Mouse (Mus musculus): ENCODE results near the gene Gm20388. TPM values are rescaled to one million over a fixed set of nuclear protein-coding genes. Genes with fewer than 3 reads are reported as not detected.
"Not testable (repeated sequence)": the region's sequence is repeated elsewhere in the genome, so short reads cannot be mapped to it uniquely, and the experiment has no call there.

Gene Gm20388
- polyA plus RNA-seq, 1 experiment from 2014 or later: 7.4 TPM

DNA sequence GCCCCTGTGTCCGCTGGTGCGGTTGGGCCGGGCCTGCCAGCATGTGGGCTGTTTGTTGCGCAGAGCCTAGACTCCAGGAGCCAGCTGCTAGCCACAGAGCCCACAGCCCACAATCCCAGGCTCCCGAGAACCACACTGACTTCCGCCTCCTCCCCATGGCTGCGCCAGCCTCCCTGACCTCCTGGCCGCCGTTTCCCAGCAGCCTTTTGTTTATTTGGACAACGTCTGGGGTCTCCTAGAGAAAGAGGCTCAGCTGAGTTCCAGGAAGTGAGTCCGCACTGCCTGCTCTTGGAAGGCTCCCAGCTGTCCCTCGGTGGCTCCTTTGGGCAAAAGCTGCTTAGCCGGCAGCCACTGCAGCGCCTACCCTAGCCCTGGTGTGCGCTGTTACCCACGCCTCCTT is 1754.7 kb downstream of the Gm20388 start:
- H3K4me2 ChIP-seq (ENCODE audit: low read depth, low read length): peak overlapping the region; percentile 47
- 3% methylated on average over 16 of the region's 16 CpGs for WGBS
- ATAC-seq (ENCODE audit: insufficient read depth, low FRiP score): peak; percentile 80
- peak overlapping the region; percentile 71 for H3K9ac ChIP-seq (ENCODE audit: low read length)
- H3K4me3 ChIP-seq (replicated peaks; ENCODE audit: low read length): peak overlapping the region; percentile 18
- no peaks in the 10 kb centered on the region for H3K36me3 ChIP-seq (ENCODE audit: control insufficient read depth, insufficient read depth, low read length)
- H3K27me3 ChIP-seq (ENCODE audit: control insufficient read depth, insufficient read depth, low read length): no peaks in the 10 kb centered on the region
- H3K27ac ChIP-seq (ENCODE audit: low read length): peak overlapping the region; percentile 91
- peaks cover 31% of the 10 kb centered on the region for H3K4me1 ChIP-seq (ENCODE audit: control insufficient read depth, insufficient read depth, low read length)
- H3K9me3 ChIP-seq (replicated peaks; ENCODE audit: control insufficient read depth, low read length): no peaks in the 10 kb centered on the region

DNA sequence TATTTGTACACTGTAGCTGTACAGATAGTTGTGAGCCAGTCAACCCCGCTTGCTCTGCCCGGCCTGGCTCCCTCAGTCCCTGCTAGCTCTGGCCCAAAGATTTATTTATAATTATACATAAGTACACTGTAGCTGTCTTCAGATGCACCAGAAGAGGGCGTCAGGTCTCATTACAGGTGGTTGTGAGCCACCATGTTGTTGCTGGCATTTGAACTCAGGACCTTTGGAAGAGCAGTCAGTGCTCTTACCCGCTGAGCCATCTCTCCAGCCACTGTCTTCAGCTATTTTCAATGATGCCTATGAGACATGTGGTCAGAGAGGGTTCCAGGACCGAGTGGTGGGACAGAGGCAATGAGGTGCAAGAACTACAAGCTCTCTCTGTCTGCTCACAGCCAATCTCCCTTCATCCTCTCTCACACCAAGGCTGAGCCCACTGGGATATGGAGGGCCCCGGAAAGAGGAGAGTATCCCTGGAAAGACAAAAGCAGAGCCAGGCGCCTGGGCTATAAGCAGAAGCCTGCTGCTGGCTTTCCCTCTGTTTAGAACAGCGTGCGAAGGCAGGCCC is 1757.4 kb downstream of the Gm20388 start:
- ATAC-seq (ENCODE audit: insufficient read depth, low FRiP score): not testable (repeated sequence)
- WGBS: 61% methylated on average over 9 of the region's 9 CpGs

DNA sequence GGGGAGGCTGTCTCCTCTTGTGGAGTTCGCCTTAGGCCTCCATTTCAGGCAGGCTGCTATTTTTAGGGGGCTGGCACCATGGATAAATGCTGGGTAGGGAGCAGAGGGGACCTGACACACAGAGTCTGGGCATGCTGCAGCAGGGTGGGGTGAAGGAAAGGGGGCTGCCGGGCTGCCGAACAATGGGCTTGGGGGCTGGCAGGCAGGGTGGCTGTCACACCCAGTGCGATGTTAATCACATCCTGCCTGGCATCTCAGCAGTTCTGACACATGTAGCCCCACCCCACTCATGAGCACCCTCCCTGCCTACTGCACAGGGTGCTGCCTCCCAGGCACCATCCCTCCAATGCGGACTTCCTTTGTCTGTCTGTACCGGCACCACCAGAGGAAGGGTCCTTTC is 1757.9 kb downstream of the Gm20388 start:
- peaks cover 31% of the 10 kb centered on the region for H3K4me1 ChIP-seq (ENCODE audit: control insufficient read depth, insufficient read depth, low read length)
- H3K27me3 ChIP-seq (ENCODE audit: control insufficient read depth, insufficient read depth, low read length): no peaks in the 10 kb centered on the region
- H3K9me3 ChIP-seq (replicated peaks; ENCODE audit: control insufficient read depth, low read length): no peaks in the 10 kb centered on the region
- H3K4me2 ChIP-seq (ENCODE audit: low read depth, low read length): no peak overlapping the region
- peak overlapping the region; percentile 23; the same call in 1 of the 2 replicates for H3K9ac ChIP-seq (ENCODE audit: low read length)
- WGBS: 37% methylated on average over 6 of the region's 6 CpGs
- peak; percentile 42 for ATAC-seq (ENCODE audit: insufficient read depth, low FRiP score)
- no peak overlapping the region for H3K4me3 ChIP-seq (replicated peaks; ENCODE audit: low read length)
- H3K36me3 ChIP-seq (ENCODE audit: control insufficient read depth, insufficient read depth, low read length): no peaks in the 10 kb centered on the region
- H3K27ac ChIP-seq (ENCODE audit: low read length): peak overlapping the region; percentile 60

More for the DNA sequence above, 1757.4 kb downstream of the Gm20388 start:
- not testable (repeated sequence) for H3K27me3 ChIP-seq (ENCODE audit: control insufficient read depth, insufficient read depth, low read length); H3K36me3 ChIP-seq (ENCODE audit: control insufficient read depth, insufficient read depth, low read length); H3K4me3 ChIP-seq (replicated peaks; ENCODE audit: low read length); H3K4me2 ChIP-seq (ENCODE audit: low read depth, low read length); H3K9me3 ChIP-seq (replicated peaks; ENCODE audit: control insufficient read depth, low read length)
- Histone ChIP-seq H3K27ac (ENCODE audit: low read length) (peak overlapping the region; percentile 60; the same call in 1 of the 2 replicates), H3K4me1 (ENCODE audit: control insufficient read depth, insufficient read depth, low read length) (peaks cover 31% of the 10 kb centered on the region), H3K9ac (ENCODE audit: low read length) (0 out of 2 replicates have a peak overlapping the region, but pooled peaks have one; percentile 23)

DNA sequence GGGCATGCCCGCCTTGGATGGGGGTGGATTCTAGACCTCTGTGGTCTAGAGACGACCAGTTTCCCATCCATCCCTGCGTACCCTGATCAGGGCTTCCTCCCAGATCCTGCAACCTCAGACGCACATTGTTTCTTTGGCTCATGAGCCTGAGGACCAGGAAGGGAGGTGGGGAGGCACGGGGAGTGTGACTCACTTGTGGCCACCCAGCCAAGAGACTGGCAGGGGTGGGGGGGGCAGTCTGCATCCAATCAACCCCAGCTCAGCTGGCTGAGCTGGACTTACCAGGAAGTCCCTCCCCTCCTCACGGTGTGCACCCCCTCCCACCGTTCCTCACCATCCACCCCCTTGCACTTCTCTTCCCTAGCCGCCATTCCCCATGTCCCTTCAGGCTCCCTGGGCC is 1758.6 kb downstream of the Gm20388 start:
- peak; percentile 36; the same call in 1 of the 2 replicates for ATAC-seq (ENCODE audit: insufficient read depth, low FRiP score)
- Histone ChIP-seq H3K9ac (ENCODE audit: low read length) (peak overlapping the region; percentile 23), H3K27ac (ENCODE audit: low read length) (peak overlapping the region; percentile 60; the same call in 1 of the 2 replicates)

DNA sequence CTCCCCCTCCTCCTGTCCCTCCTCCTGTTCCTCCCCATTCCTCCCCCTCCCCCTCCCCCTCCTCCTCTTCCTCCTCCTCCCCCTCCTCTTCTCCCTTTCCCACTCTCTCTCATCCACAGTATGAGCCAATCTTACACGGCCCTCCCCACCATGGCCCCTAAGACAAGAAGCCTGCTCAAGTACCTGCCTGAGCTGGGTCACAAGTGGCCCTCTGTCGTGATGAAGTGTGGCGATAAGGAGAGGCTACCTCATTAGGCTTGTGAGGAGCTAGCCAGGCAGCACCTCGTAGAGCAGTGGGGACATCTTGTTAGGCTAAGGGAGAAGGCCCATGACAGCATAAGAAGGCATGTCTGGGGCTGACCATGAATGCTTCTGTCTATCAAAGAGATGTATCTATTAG is 1762.5 kb downstream of the Gm20388 start:
- Histone ChIP-seq H3K36me3 (ENCODE audit: control insufficient read depth, insufficient read depth, low read length) (no peaks in the 10 kb centered on the region), H3K4me3 (replicated peaks; ENCODE audit: low read length) (no peak overlapping the region), H3K9me3 (replicated peaks; ENCODE audit: control insufficient read depth, low read length) (no peaks in the 10 kb centered on the region), H3K9ac (ENCODE audit: low read length) (no peak overlapping the region), H3K27me3 (ENCODE audit: control insufficient read depth, insufficient read depth, low read length) (no peaks in the 10 kb centered on the region), H3K4me1 (ENCODE audit: control insufficient read depth, insufficient read depth, low read length) (peaks cover 14% of the 10 kb centered on the region), H3K27ac (ENCODE audit: low read length) (no peak overlapping the region), H3K4me2 (ENCODE audit: low read depth, low read length) (no peak overlapping the region)
- WGBS: 61% methylated on average over 4 of the region's 4 CpGs
- no peak for ATAC-seq (ENCODE audit: insufficient read depth, low FRiP score)

More for the DNA sequence above, 1758.6 kb downstream of the Gm20388 start:
- H3K4me2 ChIP-seq (ENCODE audit: low read depth, low read length): no peak overlapping the region
- H3K9me3 ChIP-seq (replicated peaks; ENCODE audit: control insufficient read depth, low read length): no peaks in the 10 kb centered on the region
- 20% methylated on average over 8 of the region's 8 CpGs for WGBS
- no peaks in the 10 kb centered on the region for H3K36me3 ChIP-seq (ENCODE audit: control insufficient read depth, insufficient read depth, low read length)
- H3K27me3 ChIP-seq (ENCODE audit: control insufficient read depth, insufficient read depth, low read length): no peaks in the 10 kb centered on the region
- peaks cover 31% of the 10 kb centered on the region for H3K4me1 ChIP-seq (ENCODE audit: control insufficient read depth, insufficient read depth, low read length)
- H3K4me3 ChIP-seq (replicated peaks; ENCODE audit: low read length): no peak overlapping the region

DNA sequence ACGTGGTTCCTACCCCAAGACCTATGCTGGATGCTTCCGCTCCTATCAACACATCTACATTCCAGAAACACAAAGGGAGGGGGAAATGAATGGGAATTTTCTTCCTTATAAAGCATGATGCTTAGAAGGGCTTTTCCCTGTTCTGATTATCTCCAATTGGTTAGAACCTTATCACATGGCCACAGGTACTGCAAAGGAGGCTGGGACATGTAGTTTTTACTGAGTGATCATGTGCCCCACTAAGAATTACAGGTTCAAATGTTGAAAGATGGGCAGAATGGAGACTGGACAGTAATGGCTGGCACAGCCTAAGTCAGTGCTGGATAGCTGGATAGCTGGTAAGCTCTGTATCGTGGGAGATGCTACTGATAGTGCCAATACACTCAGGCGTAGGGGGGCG is 1763.3 kb downstream of the Gm20388 start:
- H3K9ac ChIP-seq (ENCODE audit: low read length): no peak overlapping the region
- H3K9me3 ChIP-seq (replicated peaks; ENCODE audit: control insufficient read depth, low read length): no peaks in the 10 kb centered on the region
- H3K4me3 ChIP-seq (replicated peaks; ENCODE audit: low read length): no peak overlapping the region
- no peak overlapping the region for H3K4me2 ChIP-seq (ENCODE audit: low read depth, low read length)
- no peak overlapping the region for H3K27ac ChIP-seq (ENCODE audit: low read length)
- no peaks in the 10 kb centered on the region for H3K27me3 ChIP-seq (ENCODE audit: control insufficient read depth, insufficient read depth, low read length)
- no peaks in the 10 kb centered on the region for H3K36me3 ChIP-seq (ENCODE audit: control insufficient read depth, insufficient read depth, low read length)
- peaks cover 6% of the 10 kb centered on the region for H3K4me1 ChIP-seq (ENCODE audit: control insufficient read depth, insufficient read depth, low read length)
- 67% methylated on average over 5 of the region's 5 CpGs for WGBS
- peak; percentile 16; the same call in 1 of the 2 replicates for ATAC-seq (ENCODE audit: insufficient read depth, low FRiP score)

DNA sequence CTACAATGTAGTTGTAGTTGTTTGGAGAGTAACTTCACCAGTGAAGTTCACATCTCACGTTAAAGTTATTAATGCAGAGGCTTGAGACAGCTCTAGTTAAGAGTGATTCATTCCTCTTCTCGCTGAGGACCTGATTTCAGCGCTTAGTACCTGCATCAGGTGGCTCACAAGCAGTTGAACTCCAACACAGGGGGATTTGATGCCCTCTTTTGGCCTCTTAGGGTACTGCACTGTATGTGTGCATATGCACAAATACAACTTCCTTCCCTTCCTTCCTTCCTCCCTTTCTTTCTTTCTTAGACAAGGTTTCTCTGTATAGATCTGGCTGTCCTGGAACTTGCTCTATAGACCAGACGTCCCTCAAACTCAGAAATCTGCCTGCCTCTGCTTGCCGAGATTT is 1763.9 kb downstream of the Gm20388 start:
- no peak overlapping the region for H3K9ac ChIP-seq (ENCODE audit: low read length)
- WGBS: 49% methylated on average over 5 of the region's 5 CpGs

DNA sequence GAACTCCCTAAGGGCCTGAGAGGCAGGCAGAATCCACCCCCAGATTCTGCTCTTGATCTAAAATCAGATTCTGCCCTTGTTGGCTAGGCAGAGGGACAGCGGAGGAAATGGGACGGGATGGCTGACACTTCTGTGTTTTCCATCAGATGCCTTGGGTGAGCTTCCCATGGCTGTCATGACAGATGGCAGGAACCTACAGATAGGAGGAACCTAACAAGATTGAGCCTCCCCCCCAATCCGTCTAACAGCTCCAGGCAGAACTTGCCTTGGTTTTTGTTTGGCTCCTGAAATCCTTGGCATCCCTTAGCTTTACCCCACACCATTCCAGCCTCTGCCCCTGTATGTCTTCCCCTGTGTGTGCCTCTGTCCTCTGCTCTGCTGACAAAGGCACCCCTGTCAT is 1764.5 kb downstream of the Gm20388 start:
- no peak overlapping the region for H3K27ac ChIP-seq (ENCODE audit: low read length)
- 71% methylated on average over 3 of the region's 3 CpGs for WGBS
- H3K9ac ChIP-seq (ENCODE audit: low read length): no peak overlapping the region
- ATAC-seq (ENCODE audit: insufficient read depth, low FRiP score): no peak
- H3K9me3 ChIP-seq (replicated peaks; ENCODE audit: control insufficient read depth, low read length): no peaks in the 10 kb centered on the region
- H3K27me3 ChIP-seq (ENCODE audit: control insufficient read depth, insufficient read depth, low read length): no peaks in the 10 kb centered on the region
- no peaks in the 10 kb centered on the region for H3K36me3 ChIP-seq (ENCODE audit: control insufficient read depth, insufficient read depth, low read length)
- H3K4me2 ChIP-seq (ENCODE audit: low read depth, low read length): no peak overlapping the region
- no peak overlapping the region for H3K4me3 ChIP-seq (replicated peaks; ENCODE audit: low read length)
- no peaks in the 10 kb centered on the region for H3K4me1 ChIP-seq (ENCODE audit: control insufficient read depth, insufficient read depth, low read length)

More for the DNA sequence above, 1763.9 kb downstream of the Gm20388 start:
- Histone ChIP-seq H3K4me2 (ENCODE audit: low read depth, low read length) (no peak overlapping the region), H3K9me3 (replicated peaks; ENCODE audit: control insufficient read depth, low read length) (no peaks in the 10 kb centered on the region), H3K36me3 (ENCODE audit: control insufficient read depth, insufficient read depth, low read length) (no peaks in the 10 kb centered on the region), H3K27ac (ENCODE audit: low read length) (no peak overlapping the region), H3K4me1 (ENCODE audit: control insufficient read depth, insufficient read depth, low read length) (no peaks in the 10 kb centered on the region), H3K27me3 (ENCODE audit: control insufficient read depth, insufficient read depth, low read length) (no peaks in the 10 kb centered on the region), H3K4me3 (replicated peaks; ENCODE audit: low read length) (no peak overlapping the region)
- ATAC-seq (ENCODE audit: insufficient read depth, low FRiP score): no peak

DNA sequence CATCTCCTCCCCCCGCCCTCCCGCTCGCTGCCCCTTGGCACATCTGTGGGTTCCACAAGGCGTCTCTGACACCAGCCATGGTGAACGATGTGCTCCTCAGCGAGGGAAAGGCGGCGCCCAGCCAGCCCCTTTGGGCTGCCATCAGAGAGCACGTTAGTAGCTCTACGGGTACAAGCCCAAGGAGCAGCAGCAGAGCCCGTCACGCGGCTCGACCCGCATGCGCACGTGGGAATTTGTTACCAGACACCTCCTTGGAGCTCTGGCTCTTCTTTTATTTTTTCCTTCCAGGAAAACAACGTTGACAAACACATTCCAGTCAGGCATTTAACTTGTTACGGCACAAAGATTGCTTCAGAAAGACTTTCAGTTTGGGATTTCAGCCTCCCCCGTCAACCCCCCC is 1765.1 kb downstream of the Gm20388 start:
- H3K4me2 ChIP-seq (ENCODE audit: low read depth, low read length): no peak overlapping the region
- H3K27ac ChIP-seq (ENCODE audit: low read length): no peak overlapping the region
- H3K9ac ChIP-seq (ENCODE audit: low read length): no peak overlapping the region
- no peaks in the 10 kb centered on the region for H3K36me3 ChIP-seq (ENCODE audit: control insufficient read depth, insufficient read depth, low read length)
- ATAC-seq (ENCODE audit: insufficient read depth, low FRiP score): no peak
- no peaks in the 10 kb centered on the region for H3K9me3 ChIP-seq (replicated peaks; ENCODE audit: control insufficient read depth, low read length)
- no peaks in the 10 kb centered on the region for H3K4me1 ChIP-seq (ENCODE audit: control insufficient read depth, insufficient read depth, low read length)
- H3K27me3 ChIP-seq (ENCODE audit: control insufficient read depth, insufficient read depth, low read length): no peaks in the 10 kb centered on the region
- H3K4me3 ChIP-seq (replicated peaks; ENCODE audit: low read length): no peak overlapping the region
- WGBS: 47% methylated on average over 20 of the region's 20 CpGs
